Mouse (Mus musculus) layer of hippocampus, adult 8-10 months (tissue): Measurements from ENCODE around the gene Il34. TPM values are rescaled to one million over a fixed set of nuclear protein-coding genes. Genes with fewer than 3 reads are reported as not detected.
"Not testable (repeated sequence)": the region's sequence is repeated elsewhere in the genome, so short reads cannot be mapped to it uniquely, and the experiment has no call there.

Source experiments
- DNase-seq, 2 experiments: peaks; one replicate each; pipeline ENCODE4 v3.0.0; 2022; ENCODE audit warnings: low spot score in 2 of 2
- total RNA-seq, 4 experiments: library from RNA; stranded (reverse); gene quantifications; 2 replicates each; pipeline ENCODE4 v1.2.4; 2022

Il34 gene
- total RNA-seq, 4 experiments from 2014 or later, result 57.8 to 86.8 (median 69.6) TPM

DNA sequence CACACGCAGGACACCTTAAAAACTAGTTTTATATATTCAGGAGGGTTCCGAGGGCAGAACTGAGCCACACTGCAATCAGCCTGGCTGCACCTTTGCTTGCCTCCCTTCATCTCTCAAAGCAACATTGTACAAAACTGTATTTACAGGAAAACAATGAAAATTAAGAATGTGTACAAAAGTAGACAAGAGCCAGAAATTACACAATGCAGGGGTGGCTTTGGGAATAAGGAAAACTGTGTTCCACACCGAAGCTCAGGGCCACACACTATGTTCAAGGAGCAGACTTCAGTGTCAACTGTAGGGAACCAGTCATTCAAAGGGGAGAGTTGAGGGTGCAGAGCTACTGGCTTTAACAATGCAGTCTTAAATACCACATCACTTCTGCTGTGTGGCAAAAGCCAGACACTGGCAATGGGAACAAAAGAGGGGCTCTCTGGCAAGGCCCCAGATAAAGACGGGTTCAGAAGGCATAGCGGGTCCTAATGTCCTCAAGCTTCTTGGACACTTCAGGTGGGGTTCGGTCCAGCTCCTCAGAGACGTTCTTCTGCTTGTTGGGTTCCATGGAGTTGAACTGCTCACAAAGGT is 4.8 kb upstream of the Il34 start:
- no peak for DNase-seq

DNA sequence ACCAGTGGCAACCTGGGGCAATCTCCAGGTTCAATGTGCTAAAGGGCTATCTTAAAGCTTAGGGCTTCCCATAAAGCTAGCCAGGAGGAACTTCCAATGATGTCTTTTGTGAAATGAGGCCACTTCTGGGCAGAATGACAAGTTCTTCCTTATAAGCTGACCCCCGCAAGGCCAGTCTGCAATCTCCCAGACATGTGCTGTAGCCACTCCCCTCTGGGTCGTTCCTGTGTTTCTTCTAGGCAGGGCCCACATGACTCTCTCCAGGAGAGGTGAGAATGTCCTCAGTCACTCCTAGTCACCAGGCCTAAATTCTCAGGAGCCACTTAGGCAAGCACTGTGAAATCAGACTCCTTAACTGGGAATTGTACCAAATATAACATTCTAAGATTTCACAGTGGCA is 4.1 kb upstream of the Il34 start:
- no peak for DNase-seq

DNA sequence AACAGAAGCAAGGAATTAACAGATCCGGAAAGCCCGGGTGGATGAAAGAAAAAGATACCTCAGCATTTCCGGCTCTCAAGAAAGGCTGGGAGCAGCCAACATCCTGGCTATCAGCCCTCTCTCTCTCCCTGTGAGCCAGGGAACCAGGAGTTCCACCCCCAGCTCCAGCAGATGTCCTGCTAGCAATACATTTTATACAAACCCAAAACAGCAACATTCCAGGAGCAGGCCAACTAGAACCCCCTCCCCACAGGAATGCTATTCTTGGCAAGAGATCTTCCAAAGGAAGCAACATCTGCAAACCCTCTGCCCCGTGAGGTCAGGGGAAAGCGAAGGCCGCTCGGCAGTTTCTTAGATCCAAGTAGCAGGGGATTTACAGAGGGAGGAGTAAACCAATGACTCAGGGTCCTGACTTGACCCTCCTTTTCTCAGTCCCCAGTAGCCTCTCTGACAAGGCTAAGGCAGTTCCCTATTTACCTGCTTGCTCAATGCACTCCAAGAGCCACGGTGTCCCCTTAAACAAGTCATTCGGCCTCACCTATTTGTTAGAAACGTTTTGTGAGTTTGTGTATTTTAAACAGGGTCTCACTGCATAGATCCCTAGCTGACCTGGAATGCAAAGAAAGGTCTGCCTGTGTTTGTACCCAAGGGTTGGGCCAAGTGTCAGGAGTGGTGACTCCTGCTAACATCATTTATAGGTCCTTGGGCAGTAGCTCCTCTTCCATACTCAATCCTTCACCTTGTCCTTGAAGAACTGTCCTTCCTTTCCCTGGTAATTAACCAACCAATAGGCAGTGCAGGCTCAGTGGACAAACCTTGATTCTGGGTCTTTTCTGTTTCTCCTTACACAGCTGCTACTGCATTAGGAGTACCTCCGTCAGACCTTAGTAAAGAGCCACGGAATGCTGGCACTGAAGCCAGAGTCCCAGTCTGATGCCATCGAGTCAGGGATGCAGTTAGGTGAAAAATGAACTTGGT is 3.1 kb upstream of the Il34 start:
- peak in 1 of 2 experiments; percentile 36 for DNase-seq

DNA sequence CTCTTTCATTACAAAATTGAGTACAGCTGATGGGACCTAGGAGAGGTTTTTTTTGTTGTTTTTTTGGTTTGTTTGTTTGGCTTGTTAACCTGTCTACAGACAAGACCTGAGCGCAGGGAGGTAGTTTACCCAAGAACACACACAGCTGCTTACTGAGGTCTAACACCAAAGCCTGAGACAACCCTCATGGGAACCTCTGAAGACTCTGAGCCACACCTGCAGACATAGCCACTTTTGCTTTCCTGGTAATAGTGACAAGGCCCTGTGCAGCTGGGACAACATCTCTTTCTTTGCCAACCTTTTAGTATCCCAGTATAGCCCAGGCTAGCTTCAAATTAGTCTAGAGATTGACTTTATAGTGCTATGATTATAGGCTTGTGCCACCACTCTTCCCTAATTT is 422 bp upstream of the Il34 start:
- DNase-seq, result no peak

DNA sequence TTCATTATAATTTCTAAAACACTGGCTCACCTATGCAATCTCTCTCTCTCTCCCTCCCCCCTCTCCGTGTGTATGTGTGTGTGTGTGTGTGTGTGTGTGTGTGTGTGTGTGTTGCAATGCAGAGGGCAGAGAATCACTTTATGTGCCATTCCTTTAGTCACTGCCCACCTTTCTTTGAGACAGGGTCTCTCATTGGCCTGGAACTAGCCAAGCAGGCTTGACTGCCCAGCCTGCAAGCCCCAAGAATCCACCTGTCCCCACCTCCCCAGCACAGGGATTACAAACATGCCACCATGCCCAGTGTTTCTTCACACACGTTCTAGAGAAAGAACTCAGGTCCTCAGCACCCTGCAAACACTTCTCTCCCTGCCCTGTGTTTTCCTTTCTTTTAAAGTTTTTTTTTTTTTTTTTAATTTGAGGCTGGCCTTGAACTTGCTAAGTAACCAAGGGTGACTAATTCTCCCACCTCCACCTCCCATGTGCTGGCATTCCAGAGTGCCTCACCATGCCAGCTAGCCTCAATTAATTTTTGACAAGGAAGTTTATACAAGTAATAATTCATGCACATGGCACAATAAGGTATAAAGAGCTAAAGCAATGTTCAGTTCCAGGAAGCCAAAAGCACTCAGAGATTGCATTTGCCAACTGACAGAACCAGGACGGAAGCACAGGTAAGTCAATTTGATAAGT is 754 bp downstream of the Il34 start:
- DNase-seq, result no peak

DNA sequence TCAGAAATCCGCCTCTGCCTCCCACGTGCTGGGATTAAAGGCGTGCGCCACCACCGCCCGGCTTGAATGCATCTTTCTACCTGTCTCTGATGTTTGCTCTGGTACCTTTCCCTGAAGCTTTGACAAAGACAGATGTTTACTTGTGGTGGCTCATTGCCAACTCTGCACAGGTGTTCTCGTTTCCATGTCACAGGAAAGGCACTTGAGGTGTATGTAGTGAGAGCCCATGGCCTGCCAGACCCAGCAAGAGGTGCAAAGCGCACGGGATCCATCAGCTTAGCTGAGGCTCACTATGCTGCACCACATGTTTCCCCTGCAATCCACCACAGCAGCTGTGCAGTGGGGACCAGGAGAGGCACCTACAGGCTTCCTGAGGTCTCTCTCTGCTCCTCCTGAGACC is 1.9 kb downstream of the Il34 start:
- DNase-seq, result no peak

DNA sequence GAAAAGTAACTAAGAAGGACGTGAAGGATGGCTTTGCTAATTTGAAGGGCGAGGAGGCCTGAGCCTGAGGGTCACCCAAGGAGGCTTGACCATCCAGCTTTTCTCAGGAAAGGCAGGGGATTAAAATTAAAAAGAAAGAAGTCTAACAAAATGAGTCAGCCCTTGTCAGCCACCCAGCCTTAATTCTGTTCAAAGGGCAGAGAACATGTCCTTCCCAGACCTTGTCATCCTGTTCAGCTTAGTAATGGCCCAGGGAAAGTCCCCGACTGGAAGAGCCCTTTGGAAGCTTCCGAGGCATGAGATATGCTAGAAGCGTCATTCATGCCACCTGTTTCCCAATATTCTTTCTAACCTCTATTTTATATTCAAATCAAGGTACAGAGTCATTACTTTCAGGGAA is 2.7 kb downstream of the Il34 start:
- no peak for DNase-seq

DNA sequence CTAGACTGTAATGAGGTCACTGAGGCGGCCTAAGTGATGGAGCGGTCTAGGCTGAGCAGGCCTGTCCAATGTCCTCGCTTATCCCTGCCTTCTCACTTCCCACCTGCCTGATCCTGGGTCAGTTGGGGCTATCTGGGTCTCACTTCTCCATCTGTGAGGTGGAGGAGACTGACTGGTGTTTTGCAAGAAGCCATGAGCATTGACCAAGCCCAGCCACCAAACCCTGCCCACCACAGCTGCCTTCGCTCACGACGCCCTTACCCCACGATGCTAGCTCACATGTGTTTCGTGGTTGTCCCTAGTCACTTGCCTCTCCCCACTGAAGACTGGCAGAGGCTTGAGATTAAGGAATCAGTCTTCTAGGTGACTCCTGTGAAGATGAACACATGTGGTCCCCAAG is 8.6 kb downstream of the Il34 start:
- DNase-seq, result no peak

DNA sequence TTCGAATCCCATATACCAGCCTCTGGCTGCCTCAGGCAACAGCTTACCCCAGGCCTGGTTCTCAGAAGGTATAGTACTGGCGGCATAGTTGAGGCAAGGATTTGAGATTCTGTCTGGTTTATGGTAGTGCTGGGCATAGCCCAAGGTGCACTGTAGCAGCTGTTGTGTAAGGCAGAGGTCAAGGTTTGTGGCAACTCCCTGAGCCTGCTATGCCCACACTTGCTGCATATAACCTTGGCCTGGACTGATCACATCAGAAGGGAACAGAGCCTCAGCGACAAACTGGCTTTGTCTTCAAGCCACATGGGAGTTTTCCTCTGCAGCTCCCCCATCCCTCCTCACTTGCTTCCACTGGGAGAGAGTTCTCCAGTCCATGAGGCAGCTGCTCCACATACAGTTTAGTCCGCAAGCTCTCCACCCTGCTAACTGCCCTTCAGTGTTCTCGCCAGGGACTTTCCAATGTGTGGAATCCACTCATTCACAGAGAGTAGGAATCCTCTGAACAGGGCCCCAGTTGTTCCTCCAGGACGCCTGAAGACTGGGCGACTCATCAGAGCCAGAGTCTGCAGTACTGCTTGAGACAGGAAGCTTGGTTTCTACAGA is 11.3 kb downstream of the Il34 start:
- DNase-seq, result no peak

DNA sequence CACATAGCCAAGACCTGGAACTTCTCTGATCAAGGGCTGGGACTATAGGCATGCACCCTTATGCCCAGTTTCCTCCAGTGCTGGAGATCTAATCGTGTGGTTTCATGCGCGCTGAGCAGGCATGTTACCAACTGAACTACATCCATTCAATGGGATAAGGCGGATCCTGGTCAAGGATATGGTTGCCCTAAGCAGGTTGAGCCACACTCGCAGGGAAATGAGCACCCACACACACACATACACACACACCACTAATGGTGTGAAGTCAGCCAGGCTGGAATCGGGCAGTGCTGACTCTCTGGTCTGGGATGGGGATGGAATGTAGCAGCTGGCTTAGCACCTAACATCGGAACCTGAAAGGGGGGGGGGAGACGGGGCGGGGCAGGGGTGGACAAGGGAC is 11.8 kb downstream of the Il34 start:
- no peak for DNase-seq

DNA sequence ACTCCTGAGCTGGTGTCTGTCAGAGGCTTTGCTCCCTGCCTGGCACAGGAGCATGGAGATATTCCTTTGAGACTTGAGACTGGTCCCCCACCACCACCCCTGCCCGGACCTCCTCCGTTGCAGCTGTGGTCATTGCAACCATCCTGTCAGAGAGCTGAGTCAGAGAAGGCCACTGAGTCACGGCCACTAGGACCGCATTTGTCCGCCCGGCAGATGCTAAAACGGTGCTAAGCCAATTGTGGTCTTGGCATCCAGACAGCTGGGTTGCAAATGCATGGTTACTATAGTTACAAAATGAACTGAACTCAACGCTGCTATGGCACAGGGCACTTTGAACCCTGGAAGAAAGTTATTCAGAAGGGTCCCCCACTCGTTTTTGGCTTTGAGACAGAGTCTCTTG is 12.2 kb downstream of the Il34 start:
- no peak for DNase-seq

DNA sequence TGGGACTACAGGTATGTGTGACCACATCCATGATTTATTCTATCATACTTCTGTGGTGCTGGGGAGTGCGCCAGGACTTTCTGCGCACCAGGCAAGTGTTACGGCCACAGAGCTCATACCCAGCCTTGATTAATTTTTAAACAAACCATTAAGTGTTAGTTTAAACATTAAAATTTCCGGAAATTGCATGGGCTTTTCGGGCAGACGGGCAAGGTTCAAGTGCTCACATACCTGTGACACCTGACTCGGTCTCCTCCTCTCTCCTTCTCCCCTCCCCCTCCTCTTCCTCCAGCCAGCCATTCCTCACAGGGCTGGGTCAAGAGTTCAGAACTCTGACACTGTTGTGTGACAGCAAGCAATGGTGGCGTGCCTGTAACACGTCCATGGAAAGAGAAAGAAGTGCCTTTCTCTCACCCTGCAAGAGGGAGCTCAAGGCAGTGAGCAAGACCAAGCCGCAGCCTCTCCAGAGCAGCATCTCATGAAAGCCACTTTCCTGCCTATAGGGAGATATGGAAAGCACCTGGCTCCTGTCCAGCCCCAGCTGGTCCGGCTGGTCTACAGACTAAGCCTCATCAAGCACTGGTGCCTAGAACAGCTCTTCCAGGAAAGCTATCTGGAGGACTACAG is 13.0 kb downstream of the Il34 start:
- peak; percentile 33 to 36 for DNase-seq

DNA sequence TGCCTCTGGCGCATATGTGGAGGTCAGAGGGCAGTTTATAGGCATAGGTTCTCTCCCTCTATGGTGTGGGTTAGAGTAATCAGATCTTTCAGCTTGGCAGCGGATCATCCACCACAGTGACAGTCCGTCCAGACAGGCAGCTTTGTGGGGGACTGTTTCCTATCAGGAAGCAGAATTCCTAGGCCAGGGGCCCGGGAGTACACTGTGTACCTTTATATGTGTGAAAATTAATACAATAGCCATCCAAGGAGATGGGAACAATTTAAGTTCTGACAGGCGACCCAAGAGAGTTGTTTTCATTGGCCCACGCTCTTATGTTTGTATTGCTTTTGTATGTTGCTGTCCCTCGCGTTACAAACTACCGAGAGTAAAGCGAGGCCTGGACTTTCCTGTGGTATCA is 14.6 kb downstream of the Il34 start:
- no peak for DNase-seq

DNA sequence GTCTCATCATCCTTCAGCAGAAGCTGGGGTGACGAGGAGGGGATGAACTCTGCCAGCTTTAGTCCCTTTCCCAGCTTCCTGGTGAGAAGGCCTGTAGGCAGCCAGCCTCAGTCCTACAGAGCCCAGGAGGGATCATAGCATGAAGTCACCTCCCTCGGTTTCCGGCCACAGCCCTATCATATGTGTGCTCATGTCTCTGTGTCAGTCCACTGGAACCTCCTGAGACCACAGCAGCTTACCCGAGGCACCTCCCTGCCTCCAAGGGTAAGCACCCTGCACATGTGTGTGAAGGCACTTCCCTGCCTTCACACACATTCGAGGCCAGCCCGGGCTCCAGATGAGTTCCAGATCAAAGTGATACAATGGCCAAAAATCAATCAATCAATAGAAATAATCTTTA is 15.5 kb downstream of the Il34 start:
- no peak for DNase-seq

DNA sequence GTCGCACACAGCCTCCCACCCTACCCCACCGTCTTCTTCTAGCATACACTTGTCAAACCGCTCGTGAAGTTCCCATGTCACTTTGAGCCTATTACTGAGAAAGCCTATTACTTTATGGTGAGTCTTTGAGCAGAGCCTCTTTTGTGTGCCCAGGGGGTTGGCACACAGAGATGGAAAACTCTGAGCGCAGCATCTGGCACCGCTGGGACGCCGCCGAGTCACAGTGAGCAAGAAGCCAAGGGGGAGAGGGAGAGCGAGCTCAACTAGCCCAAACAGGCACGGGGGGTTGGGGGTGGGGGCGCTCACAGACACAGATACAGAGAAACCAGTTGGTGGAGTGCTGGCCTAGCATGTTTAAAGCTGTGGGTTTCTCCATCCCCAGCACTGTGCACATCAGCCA is 16.2 kb downstream of the Il34 start:
- no peak for DNase-seq

DNA sequence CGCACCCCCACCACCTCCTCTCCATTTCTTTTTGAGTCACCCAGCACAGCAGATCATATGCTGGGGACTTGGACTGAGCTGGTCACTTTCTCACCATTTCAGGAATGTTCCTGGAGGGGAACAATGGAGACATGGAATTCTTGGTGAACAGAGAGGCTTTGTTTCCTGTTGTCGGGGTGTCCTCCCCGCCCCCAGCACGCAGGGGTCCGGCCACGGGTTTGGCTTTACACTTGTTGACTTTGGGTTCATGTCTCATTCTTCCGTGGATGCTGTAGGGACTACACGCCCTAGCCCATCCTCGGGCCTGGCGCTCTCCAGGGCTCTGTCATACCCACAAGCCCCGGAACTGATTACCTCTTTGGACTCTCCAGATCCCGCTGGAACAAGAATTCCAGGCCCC is 16.7 kb downstream of the Il34 start:
- DNase-seq, result no peak

DNA sequence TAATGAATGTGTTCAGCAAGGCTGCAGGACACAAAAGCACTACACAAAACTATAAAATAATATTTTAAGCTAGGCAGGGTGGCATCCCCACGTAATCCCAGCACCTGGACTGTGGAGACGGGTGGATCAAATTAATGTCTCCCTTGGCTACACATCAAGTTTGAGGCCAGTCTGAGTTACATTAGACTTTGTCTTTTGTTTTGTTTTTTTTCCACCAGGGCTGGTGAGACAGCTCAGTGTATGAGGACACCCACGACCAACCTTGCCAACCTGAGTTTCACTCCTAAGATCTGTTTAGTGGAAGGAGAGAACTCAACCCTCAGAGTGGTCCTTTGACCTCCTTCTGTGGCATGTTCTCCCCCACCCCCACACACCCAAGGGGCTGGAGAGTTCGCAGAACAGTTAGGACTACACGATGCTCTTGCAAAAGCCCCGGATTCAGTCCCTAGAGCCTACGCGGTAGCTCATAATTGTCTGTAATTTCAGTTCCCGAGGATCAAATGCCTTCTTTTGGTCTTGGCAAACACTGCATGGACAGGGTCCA is 18.2 kb downstream of the Il34 start:
- no peak for DNase-seq

DNA sequence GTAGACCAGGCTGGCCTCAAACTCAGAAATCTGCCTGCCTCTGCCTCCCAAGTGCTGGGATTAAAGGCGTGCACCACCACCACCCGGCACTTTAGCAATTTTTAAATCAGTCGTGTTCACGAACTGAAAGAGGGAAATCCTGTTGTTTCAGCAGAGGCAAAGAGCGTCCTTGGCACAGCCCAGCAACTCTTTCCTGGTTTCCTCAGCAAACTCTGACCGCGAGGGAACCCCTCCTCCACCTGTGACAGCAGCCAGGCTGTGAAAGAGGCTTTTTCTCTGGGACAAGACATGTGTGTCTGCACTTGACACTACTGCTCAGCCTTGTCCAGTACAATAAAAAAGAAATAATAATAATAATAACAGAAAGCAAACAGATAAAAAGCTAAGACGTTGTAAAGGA is 18.8 kb downstream of the Il34 start:
- DNase-seq, result no peak

DNA sequence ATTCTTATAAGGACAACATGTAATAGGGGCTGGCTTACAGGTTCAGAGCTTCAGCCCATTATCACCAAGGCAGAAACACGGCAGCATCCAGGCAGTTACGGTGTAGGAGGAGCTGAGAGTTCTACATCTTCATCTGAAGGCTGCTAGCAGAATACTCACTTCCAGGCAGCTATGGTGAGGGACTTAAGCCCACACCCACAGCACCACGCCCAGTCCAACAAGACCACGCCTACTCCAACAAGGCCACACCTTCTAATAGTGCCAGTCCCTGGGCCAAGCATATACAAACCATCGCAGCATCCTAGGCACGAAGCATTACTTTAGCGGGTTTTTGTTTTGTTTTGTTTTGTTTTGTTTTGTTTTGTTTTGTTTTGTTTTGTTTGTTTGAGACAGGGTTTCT is 19.2 kb downstream of the Il34 start:
- not testable (repeated sequence) for DNase-seq

DNA sequence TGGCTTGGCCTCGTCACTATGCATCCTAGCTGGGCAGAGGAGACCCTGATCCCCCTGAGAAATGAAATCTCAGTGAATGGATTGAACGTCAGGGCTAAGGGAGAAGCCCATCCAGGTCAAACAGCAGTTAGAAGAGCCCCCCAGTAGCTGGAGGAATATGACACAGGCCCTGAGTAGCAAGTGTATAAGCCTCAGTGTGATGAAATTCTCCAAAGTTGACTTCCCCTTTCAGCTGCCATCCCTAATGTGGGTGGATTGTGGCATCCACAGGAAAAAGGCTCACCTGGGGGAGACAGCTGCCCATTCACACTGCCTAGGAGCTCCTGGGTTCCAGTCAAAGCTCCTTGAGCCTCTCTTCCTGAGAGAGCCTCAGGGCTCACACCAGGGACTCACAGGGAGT is 20.4 kb downstream of the Il34 start:
- no peak for DNase-seq
